Mouse (Mus musculus): ENCODE results near the gene Neurl1a.

DNA sequence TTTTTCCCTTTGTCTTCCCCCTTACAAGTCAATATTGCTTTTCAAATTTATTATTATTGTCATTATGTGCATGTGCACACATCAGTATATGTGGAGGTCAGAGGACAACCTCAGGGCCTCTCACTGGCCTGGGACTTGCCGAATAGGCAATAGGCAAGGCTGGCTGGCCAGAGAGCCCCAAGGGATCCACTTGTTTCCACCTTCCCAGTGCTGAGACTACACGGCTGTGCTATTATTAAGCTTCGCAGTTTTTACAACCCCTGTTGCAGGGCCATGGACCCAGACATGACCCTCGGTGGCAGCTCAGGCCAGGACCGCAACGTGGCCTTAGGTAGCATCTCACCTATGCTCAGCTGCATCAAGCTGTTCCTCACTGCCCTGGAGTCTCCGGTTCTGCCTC, 33.8 kb downstream of the Neurl1a start:
- no peak for TF ChIP-seq TAL1 (IDR thresholded peaks at IDR 0.05; ENCODE audit: low read length)
- no peak for TF ChIP-seq GATA1 (IDR thresholded peaks at IDR 0.05; ENCODE audit: low read length)
